Mouse (Mus musculus) adrenal gland, adult 2 months (tissue): ENCODE data around the gene Neurl2. TPM values are rescaled to one million over a fixed set of nuclear protein-coding genes. Genes with fewer than 3 reads are reported as not detected.
A peak's percentile ranks its signal among the peaks of the same experiment; 100 is the strongest.
"Not testable (repeated sequence)": the region's sequence is repeated elsewhere in the genome, so short reads cannot be mapped to it uniquely, and the experiment has no call there.

Source experiments
- DNase-seq: peaks from one replicate; pipeline ENCODE4 v3.0.0; 2021
- polyA plus RNA-seq: library from polyadenylated mRNA; depleted of rRNA; stranded (reverse); fragments of >200 nt; gene quantifications from 2 replicates; pipeline ENCODE4 v1.2.3, GENCODE M21; 2012
- total RNA-seq, 2 experiments: library from RNA; stranded (reverse); gene quantifications; 2 replicates each; pipeline ENCODE4 v1.2.3; 2021

The Neurl2 gene
- total and polyA plus RNA-seq, 3 experiments: 1.4 to 5.6 (median 2.7) TPM

- DNase-seq: no peak
These were observed 24.7 kb upstream of the Neurl2 start for GRCm38 (mm10) chr2:164857842-164858553.

DNA sequence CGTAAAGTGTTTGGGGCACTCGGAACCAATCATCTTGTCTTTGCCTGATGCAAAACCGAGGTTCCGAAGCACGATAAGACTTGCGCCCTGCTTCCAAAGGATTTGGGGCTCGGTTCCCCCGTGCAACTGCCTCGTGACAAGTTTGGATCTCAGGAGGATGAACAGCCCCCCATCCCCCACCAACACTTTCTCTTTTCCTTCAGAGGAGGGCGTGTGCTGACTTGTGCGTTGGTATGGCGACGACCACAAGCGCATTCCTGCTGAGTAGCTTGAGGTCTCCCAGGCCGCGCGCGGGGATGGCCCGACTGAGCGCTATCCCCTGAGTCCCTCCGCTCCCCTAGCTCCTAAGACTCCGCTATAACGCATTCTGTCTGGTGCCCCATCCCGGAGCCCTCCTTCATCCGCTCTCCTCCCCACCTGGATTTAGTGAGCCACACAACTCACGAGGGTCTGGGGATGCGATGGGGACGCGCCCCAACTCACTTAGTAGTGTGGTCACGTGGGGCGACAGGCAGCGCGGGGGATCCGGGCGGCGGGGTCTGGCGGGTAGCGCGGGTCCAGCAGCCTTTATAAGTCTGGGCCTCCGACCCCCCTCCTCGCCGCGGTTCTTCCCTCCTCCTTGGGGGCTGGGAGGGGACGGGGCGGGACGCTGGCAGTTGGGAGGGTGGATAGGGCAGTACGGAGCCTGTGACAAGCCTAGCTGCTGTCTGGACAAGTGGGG lies 24.0 kb upstream of the Neurl2 start, which contains the start of gene Pltp:
Pltp (minus strand) TSS at position 611 of the 721 bp plus-strand sequence.
- DNase-seq: peak; percentile 57

- peak; percentile 40 for DNase-seq
These were observed 23.2 kb upstream of the Neurl2 start for GRCm38 (mm10) chr2:164856309-164857100.

DNA sequence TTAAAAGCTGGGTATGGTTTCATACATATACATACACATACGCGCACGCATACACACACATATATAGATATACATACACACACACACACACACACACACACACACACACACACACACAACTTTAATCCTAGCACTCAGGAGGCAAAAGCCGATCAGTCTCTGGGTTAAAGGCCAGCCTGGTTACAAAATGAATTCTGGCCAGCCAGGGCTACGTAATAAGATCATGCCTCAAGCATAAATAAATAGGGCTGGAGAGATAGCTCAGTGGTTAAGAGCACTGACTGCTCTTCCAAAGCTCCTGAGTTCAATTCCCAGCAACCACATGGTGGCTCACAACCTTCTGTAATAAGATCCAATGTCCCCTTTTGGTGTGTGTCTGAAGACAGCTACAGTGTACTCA lies 22.3 kb upstream of the Neurl2 start:
- not testable (repeated sequence) for DNase-seq

DNA sequence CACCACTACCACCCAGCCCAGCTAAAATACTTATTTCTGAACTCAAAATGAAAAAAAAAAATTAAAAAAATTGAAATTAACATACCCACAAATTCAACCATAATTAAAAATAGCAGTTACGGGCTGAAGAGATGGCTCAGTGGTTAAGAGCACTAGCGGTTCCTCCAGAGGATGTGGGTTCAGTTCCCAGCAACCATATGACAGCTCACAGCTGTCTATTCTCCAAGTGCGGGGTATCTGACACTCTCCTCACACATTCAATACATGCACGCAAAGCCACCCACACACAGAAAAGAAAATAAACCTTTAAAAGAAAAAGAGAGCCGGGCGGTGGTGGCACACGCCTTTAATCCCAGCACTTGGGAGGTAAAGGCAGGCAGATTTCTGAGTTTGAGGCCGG lies 16.8 kb upstream of the Neurl2 start:
- no peak for DNase-seq

DNA sequence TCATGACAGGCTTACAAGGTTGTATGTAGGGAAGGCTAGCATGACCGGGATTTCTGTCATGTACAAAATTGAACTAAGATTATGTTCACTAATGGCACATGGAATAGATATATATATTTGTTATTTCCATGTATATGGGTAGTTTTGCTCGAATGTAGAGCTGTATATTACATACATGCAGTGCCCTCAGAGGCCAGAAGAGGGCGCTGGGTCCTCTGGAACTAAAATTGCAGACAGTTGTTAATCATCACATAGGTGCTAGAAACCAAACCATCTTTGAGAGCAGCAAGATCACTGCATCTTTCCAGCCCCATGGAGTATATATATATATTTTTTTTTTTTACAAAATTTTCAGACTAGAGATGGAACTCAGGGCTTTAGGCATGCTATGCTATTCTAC lies 12.5 kb upstream of the Neurl2 start:
- DNase-seq: no peak

DNA sequence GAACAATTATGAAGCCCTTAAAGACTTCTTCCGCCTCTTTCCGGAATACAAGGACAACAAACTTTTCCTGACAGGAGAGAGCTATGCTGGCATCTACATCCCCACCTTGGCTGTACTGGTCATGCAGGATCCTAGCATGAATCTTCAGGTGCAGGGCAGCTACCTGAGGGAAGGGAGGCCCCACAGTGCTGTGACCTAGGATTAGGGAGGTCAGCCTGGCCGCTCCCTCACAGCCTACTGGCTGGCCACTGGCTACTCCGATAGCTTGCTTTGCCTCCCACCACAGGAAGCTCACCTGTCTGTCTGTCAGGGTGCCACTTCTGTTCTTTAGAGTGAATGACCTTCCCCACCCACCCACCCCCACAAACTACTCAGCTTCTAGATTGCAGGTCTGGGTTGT lies 1.9 kb upstream of the Neurl2 start:
- no peak for DNase-seq

- no peak for DNase-seq
These were observed 1.3 kb upstream of the Neurl2 start for GRCm38 (mm10) chr2:164834531-164834930.

GRCm38 (mm10) chr2:164832748-164833301 lies 431 bp downstream of the Neurl2 start, which contains the start of gene Ctsa:
Gene Ctsa, plus strand, starts transcription at chr2:164832873.
- peak; percentile 87 for DNase-seq

DNA sequence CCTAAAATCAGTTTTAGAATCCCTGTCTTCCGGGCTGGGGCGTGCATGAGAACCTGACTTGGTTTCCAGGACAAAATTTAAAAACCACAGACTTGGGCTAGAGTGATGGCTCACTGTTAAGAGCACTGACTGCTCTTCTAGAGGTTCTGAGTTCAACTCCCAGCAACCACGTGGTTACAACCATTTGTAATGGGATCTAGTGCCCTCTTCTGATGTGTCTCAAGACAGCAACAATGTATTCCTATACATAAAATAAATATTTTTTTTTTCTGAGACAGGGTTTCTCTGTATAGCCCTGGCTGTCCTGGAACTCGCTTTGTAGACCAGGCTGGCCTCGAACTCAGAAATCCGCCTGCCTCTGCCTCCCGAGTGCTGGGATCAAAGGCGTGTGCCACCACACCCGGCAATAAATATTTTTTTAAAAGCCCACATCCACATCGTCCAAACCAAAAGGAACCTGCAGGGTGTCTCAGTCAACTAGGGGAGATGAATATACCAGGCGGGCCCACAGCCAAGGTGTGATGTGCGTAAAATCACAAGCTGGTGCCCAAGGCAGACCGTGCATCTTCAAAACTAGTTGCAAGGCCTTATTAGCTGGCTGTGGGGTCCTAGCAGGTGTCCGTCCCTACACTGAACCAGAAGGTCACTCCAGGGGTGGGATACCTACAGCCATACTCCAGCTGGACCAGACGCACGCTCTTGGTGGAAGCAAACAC lies 1.1 kb downstream of the Neurl2 start:
- DNase-seq: no peak

- no peak for DNase-seq
These were observed 2.2 kb downstream of the Neurl2 start for GRCm38 (mm10) chr2:164831029-164831428.

DNA sequence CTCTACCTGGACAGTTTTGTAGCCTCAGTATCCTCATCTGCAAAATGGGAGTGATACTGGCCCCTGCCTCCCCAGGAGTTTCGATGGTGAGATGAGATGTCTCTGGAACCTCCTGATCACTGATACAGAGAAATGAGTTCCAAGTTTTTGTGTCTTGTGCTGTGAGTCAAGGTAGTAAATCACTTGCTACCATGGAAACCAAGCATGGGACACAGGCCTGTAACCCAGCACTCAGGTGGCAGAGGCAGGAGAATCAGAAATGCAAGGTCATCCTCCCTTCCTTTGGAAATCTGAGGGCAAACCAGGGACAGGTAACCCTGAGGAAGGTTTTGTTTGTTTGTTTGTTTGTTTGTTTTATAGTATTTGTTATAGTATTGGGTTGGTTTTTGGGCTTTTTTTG lies 4.2 kb downstream of the Neurl2 start:
- DNase-seq: no peak

GRCm38 (mm10) chr2:164828437-164828836 lies 4.8 kb downstream of the Neurl2 start, which contains the start of gene Spata25:
Gene Spata25, minus strand, starts transcription at chr2:164828537.
- DNase-seq: no peak

DNA sequence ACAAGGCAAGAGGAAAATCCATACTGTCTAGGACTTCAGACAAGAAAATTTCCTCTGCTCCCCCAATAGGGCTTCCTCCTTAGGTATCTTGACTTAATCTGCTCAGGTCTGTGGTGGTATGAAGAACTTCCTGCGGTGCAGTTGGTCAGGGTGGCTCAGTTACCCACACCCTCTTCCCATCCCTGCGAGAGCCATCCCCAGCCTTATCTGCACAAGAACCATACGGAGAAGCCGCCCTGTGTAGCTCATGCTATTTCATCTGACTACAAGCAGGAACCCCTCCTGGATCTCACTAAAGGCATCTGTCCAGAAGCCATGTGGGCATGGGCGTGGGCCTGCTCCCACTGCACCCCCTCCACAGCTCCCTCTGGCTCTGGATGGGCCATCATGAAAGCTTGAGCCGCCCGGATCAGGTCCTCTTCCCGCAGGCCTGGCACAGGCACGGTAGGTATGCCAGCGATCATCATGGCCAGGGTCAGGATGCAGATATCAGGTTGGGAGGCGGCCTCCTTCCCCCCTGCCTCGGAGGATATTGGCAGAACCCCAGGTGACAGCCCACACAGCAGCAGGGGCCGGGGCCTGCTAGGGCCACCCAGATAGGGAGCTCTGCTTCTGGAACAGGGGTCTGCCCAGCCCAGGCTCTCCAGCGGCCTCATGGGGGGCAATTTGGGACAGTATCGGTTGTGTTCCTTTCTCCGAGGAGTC lies 6.0 kb downstream of the Neurl2 start:
- no peak for DNase-seq

- no peak for DNase-seq
These were observed 7.7 kb downstream of the Neurl2 start for GRCm38 (mm10) chr2:164825521-164825920.

DNA sequence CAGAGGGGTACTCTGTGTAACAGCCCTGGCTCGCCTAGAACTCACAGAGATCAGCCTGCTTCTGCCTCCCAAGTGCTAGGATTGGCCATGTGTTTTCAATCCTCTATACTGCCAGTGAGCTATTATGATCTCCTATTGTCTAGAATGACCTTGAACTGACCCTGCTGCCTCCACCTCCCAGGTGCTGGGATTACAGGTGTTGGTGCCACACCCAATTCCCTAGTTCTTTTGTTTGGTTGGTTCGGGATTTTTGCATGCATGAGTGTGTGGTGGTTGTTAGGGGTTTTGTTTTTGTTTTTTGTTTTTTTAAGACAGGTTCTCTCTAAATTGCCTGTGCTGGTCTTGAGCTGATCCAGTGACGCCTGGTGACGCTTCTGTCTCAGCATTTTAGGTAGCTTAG lies 9.3 kb downstream of the Neurl2 start:
- DNase-seq: no peak

DNA sequence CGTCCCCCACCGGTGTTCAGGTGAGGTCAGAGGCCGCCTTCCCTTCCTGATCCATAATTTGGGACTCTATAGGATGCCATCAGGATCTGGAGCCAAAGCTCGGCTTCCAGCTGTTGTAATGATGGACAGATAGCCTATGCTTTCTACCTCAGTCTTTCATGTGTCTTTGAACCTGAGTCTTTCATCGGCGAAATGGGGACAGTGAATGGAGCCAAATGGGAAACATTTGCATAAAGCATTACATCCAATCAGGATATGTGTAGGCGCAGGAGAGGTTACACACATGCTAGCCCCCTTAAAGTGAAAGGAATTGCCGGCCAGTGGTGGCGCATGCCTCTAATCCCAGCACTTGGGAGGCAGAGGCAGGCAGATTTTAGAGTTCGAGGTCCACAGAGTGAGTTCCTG lies 10.1 kb downstream of the Neurl2 start:
- no peak for DNase-seq

GRCm38 (mm10) chr2:164822636-164823165 lies 10.6 kb downstream of the Neurl2 start, which contains the start of gene Zswim1:
Gene Zswim1, plus strand, starts transcription at chr2:164822686.
- DNase-seq: peak; percentile 100

GRCm38 (mm10) chr2:164821060-164821459 lies 12.2 kb downstream of the Neurl2 start:
- no peak for DNase-seq

DNA sequence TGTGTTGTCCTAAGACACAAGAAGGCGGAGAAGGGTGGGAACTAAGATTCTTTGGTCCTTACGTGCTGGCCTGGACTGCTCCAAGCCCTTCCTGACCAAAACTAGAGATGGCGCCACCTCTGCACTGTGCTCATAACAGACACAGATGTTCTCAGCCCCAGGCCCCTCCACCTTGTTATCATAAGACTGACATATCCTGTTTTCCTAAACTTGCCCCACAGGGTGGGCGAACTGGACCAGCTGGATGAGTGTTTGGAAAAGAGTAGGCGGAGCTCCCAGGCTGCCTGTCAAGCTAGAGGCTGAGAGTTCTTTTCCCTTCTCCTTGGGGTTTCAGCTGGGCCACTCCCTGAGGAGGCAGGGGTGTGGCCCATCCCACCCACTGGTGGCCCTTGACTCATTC lies 15.6 kb downstream of the Neurl2 start:
- no peak for DNase-seq

DNA sequence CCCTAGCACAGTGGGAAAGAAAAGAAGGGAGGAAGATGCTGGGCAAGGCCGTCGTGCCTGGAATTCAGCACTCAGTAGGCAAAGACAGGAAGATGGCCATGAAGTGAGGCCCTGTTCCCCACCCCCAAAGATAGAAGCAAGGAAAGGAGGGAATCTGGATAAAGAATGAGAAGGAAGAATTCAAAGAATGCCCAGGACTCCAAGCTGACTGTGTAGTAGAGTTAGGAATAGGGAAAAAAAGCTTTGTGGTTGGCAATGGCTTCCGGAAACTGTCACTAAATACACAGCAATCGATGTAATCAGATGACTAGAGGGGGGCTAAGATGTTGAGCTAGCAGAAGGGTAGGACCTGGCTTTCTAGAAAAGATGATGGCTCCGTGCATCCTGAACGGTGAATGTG lies 16.1 kb downstream of the Neurl2 start:
- DNase-seq: no peak
